Mouse (Mus musculus): ENCODE measurements around the gene Dlg4. TPM values are rescaled to one million over a fixed set of nuclear protein-coding genes. Genes with fewer than 3 reads are reported as not detected.

Gene Dlg4
- 7.4 and 7.6 TPM in 2 replicates for polyA plus RNA-seq (2012)

GRCm38 (mm10) chr11:70016669-70017068, at the start of gene Dlg4:
Gene Dlg4 (plus strand): TSS chr11:70016942.
- no peak for TF ChIP-seq GATA1 (IDR thresholded peaks at IDR 0.05; ENCODE audit: low read length)

DNA sequence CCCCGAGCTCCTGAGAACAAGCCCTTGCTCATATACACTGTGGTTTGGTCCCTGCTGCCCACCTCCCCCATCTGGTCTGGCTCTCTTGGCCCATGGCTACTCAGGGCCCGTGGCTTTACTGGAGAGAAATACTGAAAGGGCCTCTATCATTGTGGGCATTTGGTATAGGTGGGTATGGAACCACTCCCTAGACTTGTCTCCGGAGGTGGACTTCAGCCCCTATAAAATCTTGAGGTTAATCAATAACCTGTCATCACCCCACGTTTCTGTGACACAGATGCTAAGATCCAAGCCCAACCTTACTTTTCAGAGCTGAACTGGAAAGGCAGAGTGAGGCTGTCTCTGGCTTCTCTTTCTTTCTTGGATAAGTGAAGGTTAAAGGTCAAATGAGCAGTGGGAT, 47.9 kb upstream of the Dlg4 start:
- TF ChIP-seq GATA1 (IDR thresholded peaks at IDR 0.05; ENCODE audit: low read length), result no peak

DNA sequence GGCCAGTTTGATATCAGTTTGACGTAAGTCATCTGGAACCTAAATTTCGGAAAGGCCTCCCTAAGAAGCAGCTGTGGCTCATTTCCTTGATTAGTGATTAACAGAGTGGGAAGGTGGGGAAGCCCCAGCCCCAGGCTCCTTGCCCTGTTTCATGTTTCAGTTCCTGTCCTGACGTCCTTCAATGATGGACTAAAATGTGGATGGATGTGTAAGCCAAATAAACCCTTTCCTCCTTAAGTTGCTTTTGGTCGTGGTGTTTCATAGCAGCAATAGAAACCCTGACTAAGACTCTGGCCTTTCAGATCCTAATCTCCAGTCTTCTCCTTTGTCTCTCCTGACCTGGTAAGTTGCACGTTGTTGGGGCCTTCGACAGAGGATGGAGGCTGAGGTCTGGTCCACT, 46.5 kb upstream of the Dlg4 start:
- TF ChIP-seq GATA1 (IDR thresholded peaks at IDR 0.05; ENCODE audit: low read length), result no peak

DNA sequence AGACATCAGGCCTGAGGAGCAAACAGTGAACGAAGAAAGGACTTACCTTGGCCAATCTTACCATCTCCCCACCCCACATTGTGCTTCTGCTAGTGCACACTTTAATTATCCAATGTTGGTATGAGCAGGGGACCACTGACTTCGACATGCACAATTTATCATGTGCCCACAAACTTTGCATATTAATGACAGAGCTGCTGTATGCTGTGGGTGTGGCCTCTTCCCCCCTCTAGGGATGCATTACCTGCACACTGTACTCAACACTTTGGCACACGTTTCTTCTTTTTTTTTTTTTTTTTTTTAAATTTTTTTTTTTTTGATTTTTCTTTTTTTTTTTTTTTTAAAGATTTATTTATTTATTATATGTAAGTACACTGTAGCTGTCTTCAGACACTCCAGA, 46.0 kb upstream of the Dlg4 start:
- TF ChIP-seq GATA1 (IDR thresholded peaks at IDR 0.05; ENCODE audit: low read length), result no peak

DNA sequence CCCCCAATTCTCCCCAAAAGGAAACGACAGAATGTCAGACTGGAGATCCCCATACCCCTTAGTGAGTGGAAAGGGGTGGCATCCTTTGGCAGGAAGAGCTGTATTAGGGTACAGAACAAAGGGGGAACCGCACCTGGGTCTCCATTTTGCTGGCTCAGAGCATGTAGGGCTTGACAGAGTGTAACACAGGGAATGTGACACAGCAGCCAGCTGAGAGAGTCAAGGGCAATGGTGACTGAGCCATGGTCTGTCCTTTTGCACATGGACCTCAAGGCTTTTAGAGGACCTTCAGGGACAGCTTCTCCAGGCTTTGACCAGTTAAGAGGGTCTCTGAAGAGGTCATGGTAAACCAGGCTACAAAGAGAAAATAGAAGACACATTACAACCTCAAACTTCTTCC, 41.8 kb upstream of the Dlg4 start:
- TF ChIP-seq GATA1 (IDR thresholded peaks at IDR 0.05; ENCODE audit: low read length), result no peak

DNA sequence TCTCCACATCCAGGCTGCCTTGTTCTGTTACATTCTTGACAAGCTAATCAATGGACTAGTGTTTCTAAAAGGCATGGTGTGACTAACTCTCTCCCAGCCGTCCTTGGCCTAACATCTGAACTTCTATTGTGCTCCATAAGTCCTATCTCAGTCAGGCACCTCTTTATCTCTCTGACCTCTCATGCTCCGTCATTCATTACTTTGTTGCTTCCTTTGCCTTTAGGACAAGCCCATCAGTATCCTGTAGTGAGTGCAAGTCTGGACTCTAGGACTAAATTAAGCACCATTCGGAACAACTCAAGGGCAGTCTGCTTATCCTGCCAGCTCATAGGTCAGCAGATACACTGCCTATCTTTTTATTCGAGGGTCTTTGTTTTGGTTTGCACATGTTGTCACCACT, 40.5 kb upstream of the Dlg4 start:
- TF ChIP-seq GATA1 (IDR thresholded peaks at IDR 0.05; ENCODE audit: low read length), result no peak

DNA sequence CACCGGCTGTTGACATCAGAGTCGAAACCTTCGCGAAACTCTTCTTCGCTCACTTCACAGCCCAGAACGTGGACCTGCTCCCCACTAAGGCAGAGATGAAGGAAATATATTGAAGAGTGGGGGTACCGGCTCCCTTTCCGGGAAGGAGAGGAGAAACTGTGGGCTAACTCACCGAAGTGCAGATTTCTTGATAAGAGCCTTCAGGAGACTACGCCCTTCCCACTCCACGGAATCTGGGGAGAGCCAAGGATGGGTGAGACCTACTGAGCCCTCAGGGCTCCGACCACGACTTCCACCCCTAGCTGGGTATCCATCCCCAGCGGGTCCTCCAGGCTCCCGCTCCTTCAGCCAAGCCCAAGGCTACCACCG, 36.9 kb upstream of the Dlg4 start:
- no peak for TF ChIP-seq GATA1 (IDR thresholded peaks at IDR 0.05; ENCODE audit: low read length)

GRCm38 (mm10) chr11:69980196-69981140, 36.3 kb upstream of the Dlg4 start:
- no peak for TF ChIP-seq GATA1 (IDR thresholded peaks at IDR 0.05; ENCODE audit: low read length)

DNA sequence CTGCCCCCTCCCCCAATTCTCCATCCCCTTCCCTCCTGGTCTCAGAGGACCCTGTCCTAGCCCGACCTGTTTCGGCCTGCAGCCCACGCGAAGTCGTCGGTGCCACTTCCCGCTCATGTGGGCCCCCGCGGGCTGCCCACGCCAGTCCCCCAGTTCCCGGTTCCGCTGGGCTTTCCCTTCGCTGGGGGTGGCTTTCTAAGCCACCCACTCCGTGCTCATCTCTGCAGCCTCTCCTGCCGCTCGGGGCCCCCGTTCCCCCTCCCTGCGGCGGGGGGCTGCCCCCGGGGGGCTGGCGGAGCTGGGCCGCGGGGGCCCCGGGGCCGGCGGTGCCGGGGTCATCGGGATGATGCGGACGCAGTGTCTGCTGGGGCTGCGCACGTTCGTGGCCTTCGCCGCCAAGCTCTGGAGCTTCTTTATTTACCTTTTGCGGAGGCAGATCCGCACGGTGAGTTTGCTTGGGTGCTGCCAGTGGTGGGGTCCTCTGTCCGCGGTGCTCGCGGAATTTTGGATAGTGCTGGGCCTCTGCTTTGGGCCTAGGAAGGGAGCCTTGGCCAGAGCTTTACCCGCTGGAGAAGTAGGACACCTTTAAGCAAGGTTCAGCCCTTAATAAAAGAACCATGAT, 35.5 kb upstream of the Dlg4 start, which contains the start of gene Ctdnep1:
Gene Ctdnep1 (plus strand): TSS at position 16 of the 622 bp plus-strand sequence.
- no peak for TF ChIP-seq GATA1 (IDR thresholded peaks at IDR 0.05; ENCODE audit: low read length)

GRCm38 (mm10) chr11:69982225-69982624, 34.5 kb upstream of the Dlg4 start, which contains the start of gene Elp5:
Gene Elp5 (minus strand): TSS chr11:69982517.
- no peak for TF ChIP-seq GATA1 (IDR thresholded peaks at IDR 0.05; ENCODE audit: low read length)

DNA sequence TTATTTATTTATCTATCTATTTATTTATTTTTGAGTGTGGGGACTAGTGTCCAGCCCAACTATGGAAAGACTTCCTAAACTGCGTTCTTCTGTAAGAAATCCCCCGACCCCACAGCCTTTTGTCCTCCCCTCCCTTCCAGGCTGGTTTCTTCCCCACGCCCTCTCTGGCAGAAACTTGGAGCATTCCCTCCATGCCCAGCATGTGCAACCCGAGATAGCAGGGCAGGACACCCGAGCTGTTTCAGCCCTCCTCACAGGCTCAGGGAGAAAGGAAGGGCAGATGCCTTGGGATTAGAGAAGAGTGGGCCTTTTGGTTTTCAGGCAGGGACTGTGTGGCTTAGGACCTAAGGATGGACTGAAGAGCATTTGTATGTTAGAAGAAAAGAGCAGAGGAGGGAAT, 33.9 kb upstream of the Dlg4 start:
- TF ChIP-seq GATA1 (IDR thresholded peaks at IDR 0.05; ENCODE audit: low read length), result no peak

GRCm38 (mm10) chr11:69983377-69983776, 33.4 kb upstream of the Dlg4 start:
- no peak for TF ChIP-seq GATA1 (IDR thresholded peaks at IDR 0.05; ENCODE audit: low read length)

GRCm38 (mm10) chr11:69984431-69984830, 32.3 kb upstream of the Dlg4 start:
- TF ChIP-seq GATA1 (IDR thresholded peaks at IDR 0.05; ENCODE audit: low read length), result no peak

DNA sequence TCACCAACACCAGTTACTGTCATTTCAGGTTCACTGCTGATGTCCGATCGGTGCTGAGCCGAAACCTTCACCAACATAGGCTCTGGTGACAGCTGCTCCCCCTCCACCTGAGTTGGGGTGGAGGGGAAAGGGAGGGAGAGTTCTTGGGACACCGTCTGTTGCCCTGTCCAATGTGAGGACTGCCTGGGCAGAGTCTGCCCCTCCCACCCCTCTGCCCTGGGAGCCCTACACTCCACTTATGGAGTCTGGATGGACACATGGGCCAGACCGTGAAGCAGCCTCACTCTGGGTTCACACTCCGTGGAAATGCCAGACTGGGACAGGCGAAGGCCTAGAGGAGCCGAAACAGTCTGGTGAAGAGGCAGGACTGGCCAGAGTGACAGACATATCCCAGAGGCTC, 26.8 kb upstream of the Dlg4 start:
- TF ChIP-seq GATA1 (IDR thresholded peaks at IDR 0.05; ENCODE audit: low read length), result no peak

GRCm38 (mm10) chr11:69990850-69991691, 25.7 kb upstream of the Dlg4 start, which contains the start of gene Gabarap:
Gene Gabarap (plus strand): TSS chr11:69991143.
- TF ChIP-seq GATA1 (IDR thresholded peaks at IDR 0.05; ENCODE audit: low read length), result peak; percentile 42

DNA sequence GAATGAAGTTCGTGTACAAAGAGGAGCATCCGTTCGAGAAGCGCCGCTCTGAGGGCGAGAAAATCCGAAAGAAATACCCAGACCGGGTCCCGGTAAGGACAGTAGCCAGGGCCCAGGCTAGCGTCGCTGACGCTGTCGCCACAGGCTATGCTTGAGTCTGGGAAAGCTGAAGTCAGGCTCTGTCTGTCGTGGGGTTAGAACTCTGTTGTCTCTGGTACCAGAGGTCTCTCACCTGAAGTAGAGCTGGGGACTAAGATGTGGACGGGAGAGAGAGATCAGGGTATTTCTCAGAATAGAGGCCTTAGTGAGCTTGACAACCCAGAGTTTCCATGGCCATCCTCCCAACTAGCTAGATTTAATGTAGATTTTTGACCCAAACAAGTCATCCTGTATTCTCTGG, 25.0 kb upstream of the Dlg4 start:
- TF ChIP-seq GATA1 (IDR thresholded peaks at IDR 0.05; ENCODE audit: low read length), result no peak

All from G1E-ER4 (cell line).